Mouse (Mus musculus) heart, postnatal 0 days (tissue): ENCODE measurements around the gene Nt5m. TPM values are rescaled to one million over a fixed set of nuclear protein-coding genes. Genes with fewer than 3 reads are reported as not detected.

Experiments
- ATAC-seq: fragments of 200-750 bp; cut with Nextera tagmentation; 2 replicates; pipeline ENCODE4 v1.8.0; 2017; ENCODE audit warnings: low read depth, moderate number of reproducible peaks, moderate library complexity; ENCODE audit not compliant: insufficient read depth
- DNase-seq: peaks from one replicate; pipeline ENCODE4 v3.0.0-alpha.2; 2016; ENCODE audit warnings: low spot score
- H3K27ac ChIP-seq: fragments of 300-500 bp; sonication (generic); 2 replicates; pipeline ENCODE4 v1.5.1; 2014; ENCODE audit warnings: low read depth, mild to moderate bottlenecking
- H3K27me3 ChIP-seq: fragments of 300-500 bp; sonication (generic); 2 replicates; pipeline ENCODE4 v1.6.1; 2014; ENCODE audit warnings: low read length, mixed read lengths; ENCODE audit not compliant: control insufficient read depth, insufficient read depth
- H3K36me3 ChIP-seq: fragments of 300-500 bp; sonication (generic); replicated peaks from 2 replicates; pipeline ENCODE4 v1.6.1; 2014; ENCODE audit warnings: low read length, mixed read lengths; ENCODE audit not compliant: control insufficient read depth, insufficient read depth
- H3K4me1 ChIP-seq: fragments of 300-500 bp; sonication (generic); 2 replicates; pipeline ENCODE4 v1.6.1; 2014; ENCODE audit warnings: antibody characterized with exemption; ENCODE audit not compliant: control insufficient read depth, insufficient read depth
- H3K4me2 ChIP-seq: fragments of 300-500 bp; sonication (generic); 2 replicates; pipeline ENCODE4 v1.6.1; 2014; ENCODE audit warnings: low read depth, mild to moderate bottlenecking, low read length, moderate library complexity
- H3K4me3 ChIP-seq: fragments of 300-500 bp; sonication (generic); 2 replicates; pipeline ENCODE4 v1.5.1; 2014; ENCODE audit warnings: low read depth, low read length
- H3K9ac ChIP-seq: fragments of 300-500 bp; sonication (generic); replicated peaks from 2 replicates; pipeline ENCODE4 v1.6.1; 2014; ENCODE audit warnings: low read depth, low read length, mixed read lengths
- H3K9me3 ChIP-seq: fragments of 300-500 bp; sonication (generic); replicated peaks from 2 replicates; pipeline ENCODE4 v1.6.1; 2016; ENCODE audit warnings: low read length; ENCODE audit not compliant: control insufficient read depth
- CTCF ChIP-seq: IDR thresholded peaks from 2 replicates; pipeline ENCODE4 v1.5.1; 2016; ENCODE audit warnings: antibody characterized with exemption, control low read depth, low read depth
- EP300 ChIP-seq: IDR thresholded peaks from 2 replicates; pipeline ENCODE4 v1.6.1; 2016; ENCODE audit warnings: antibody characterized with exemption, low read depth
- WGBS: fragments of 180-500 bp; shearing (Covaris S2); extraction: QIAGEN DNeasy Blood & Tissue Kit; methylation state at CpG from one replicate; pipeline ENCODE4 v1.1.7; 2014; 5-methylcytosine and 5-hydroxymethylcytosine counted together
- polyA plus RNA-seq: library from polyadenylated mRNA; unstranded; fragments of >200 nt; fragmentation: Nextera tagmentation; extraction: Ambion mirVana; gene quantifications from 2 replicates; pipeline ENCODE4 v1.2.1, GENCODE M21; 2015
- total RNA-seq: library from RNA; depleted of rRNA; stranded (reverse); fragments of >200 nt; gene quantifications from 2 replicates; pipeline ENCODE4 v1.2.3, GENCODE M21; 2014; ENCODE audit warnings: low replicate concordance; rRNA removed

Gene Nt5m
- total and polyA plus RNA-seq, 2 experiments from 2014 or later = 42.3 to 63.1 TPM

DNA sequence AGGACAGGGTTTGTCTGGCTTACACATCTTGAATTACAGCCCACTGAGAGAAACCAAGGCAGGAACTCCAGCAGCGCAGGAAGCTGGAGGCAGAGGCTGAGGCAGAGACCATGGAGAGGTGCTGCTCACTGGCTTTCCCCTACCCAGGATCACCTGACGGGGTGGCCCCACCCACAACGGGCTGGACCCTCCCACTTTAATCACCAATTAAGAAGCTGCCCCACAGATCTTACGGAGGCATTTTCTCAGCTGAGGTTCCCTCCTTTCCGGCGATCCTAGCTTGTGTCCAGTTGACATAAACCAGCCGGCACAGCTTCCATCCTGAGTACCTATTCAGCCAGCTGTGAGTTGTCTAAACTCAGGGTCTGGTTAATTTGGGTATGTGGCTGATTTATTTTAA is 82.0 kb downstream of the Nt5m start:
- no peak for DNase-seq
- 36% methylated on average over 7 of the region's 7 CpGs for WGBS
- Histone ChIP-seq H3K4me2 (no peak overlapping the region), H3K9me3 (no peaks in the 10 kb centered on the region), H3K9ac (no peak overlapping the region), H3K4me1 (peaks cover 10% of the 10 kb centered on the region; the same call in 1 of the 2 replicates), H3K27ac (no peak overlapping the region), H3K27me3 (no peaks in the 10 kb centered on the region), H3K4me3 (no peak overlapping the region), H3K36me3 (no peaks in the 10 kb centered on the region)
- no peak for ATAC-seq
- no peak for TF ChIP-seq EP300
- no peak for TF ChIP-seq CTCF

DNA sequence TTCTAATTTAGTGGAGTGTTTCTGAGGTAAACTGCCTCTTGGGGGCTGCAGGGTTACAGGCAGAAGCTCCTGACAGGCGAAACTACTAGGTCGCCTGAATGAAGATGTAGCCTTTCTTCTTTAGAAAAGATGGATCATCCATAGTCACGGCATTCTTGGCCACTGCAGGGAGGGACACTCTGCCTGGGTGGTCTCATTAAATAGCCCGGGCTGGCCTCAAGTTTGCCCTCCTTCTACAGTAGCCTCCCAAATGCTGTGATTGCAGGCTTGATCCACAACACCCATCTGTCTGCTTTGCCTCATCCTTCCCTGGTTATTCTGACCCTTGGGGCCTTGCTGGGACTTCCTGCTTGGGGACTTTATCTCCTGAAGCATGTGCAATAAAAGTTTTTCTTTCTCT is 90.8 kb downstream of the Nt5m start:
- no peak overlapping the region for H3K4me3 ChIP-seq
- no peak overlapping the region for H3K27ac ChIP-seq
- ATAC-seq (no peak), DNase-seq (no peak)
- no peaks in the 10 kb centered on the region for H3K27me3 ChIP-seq
- no peak for TF ChIP-seq CTCF
- no peak for TF ChIP-seq EP300
- WGBS = 60% methylated on average over 4 of the region's 4 CpGs
- peaks cover 11% of the 10 kb centered on the region; the same call in 1 of the 2 replicates for H3K4me1 ChIP-seq
- H3K4me2 ChIP-seq = no peak overlapping the region
- H3K9ac ChIP-seq = no peak overlapping the region
- no peaks in the 10 kb centered on the region for H3K9me3 ChIP-seq
- no peaks in the 10 kb centered on the region for H3K36me3 ChIP-seq

Other genes starting within 250 kb of the Nt5m start
- not detected in 2 replicates for gene Olfr223, start 246.2 kb upstream of the Nt5m start, total RNA-seq
- not detected in 2 replicates for gene Olfr223, start 246.2 kb upstream of the Nt5m start, polyA plus RNA-seq
- gene Mprip, start 178.1 kb upstream of the Nt5m start, total RNA-seq = 132 and 135 TPM in 2 replicates
- gene Mprip, start 178.1 kb upstream of the Nt5m start, polyA plus RNA-seq = 32.5 and 35.9 TPM in 2 replicates
- not detected in 2 replicates for gene Pld6, start 51.8 kb upstream of the Nt5m start, total RNA-seq
- gene Pld6, start 51.8 kb upstream of the Nt5m start, polyA plus RNA-seq = 3.3 and 3.4 TPM in 2 replicates
- gene Flcn, start 29.4 kb upstream of the Nt5m start, total RNA-seq = 38.2 and 46.9 TPM in 2 replicates
- 43.0 and 43.3 TPM in 2 replicates for gene Flcn, start 29.4 kb upstream of the Nt5m start, polyA plus RNA-seq
- gene Cops3, start 391 bp downstream of the Nt5m start, total RNA-seq = 131 and 159 TPM in 2 replicates
- 114 and 119 TPM in 2 replicates for gene Cops3, start 391 bp downstream of the Nt5m start, polyA plus RNA-seq
- gene Med9, start 108.8 kb downstream of the Nt5m start, total RNA-seq = 29.4 and 33.0 TPM in 2 replicates
- 40.8 and 41.1 TPM in 2 replicates for gene Med9, start 108.8 kb downstream of the Nt5m start, polyA plus RNA-seq
- 0.08 and 5.6 TPM in 2 replicates for gene Rasd1, start 125.5 kb downstream of the Nt5m start, total RNA-seq
- gene Rasd1, start 125.5 kb downstream of the Nt5m start, polyA plus RNA-seq = 10.5 and 12.2 TPM in 2 replicates
- gene Pemt, start 207.0 kb downstream of the Nt5m start, total RNA-seq = 11.9 and 14.8 TPM in 2 replicates
- 6.9 and 8.2 TPM in 2 replicates for gene Pemt, start 207.0 kb downstream of the Nt5m start, polyA plus RNA-seq